ENCODE assay signal across 1 mouse cellular context in the genomic region with DNA sequence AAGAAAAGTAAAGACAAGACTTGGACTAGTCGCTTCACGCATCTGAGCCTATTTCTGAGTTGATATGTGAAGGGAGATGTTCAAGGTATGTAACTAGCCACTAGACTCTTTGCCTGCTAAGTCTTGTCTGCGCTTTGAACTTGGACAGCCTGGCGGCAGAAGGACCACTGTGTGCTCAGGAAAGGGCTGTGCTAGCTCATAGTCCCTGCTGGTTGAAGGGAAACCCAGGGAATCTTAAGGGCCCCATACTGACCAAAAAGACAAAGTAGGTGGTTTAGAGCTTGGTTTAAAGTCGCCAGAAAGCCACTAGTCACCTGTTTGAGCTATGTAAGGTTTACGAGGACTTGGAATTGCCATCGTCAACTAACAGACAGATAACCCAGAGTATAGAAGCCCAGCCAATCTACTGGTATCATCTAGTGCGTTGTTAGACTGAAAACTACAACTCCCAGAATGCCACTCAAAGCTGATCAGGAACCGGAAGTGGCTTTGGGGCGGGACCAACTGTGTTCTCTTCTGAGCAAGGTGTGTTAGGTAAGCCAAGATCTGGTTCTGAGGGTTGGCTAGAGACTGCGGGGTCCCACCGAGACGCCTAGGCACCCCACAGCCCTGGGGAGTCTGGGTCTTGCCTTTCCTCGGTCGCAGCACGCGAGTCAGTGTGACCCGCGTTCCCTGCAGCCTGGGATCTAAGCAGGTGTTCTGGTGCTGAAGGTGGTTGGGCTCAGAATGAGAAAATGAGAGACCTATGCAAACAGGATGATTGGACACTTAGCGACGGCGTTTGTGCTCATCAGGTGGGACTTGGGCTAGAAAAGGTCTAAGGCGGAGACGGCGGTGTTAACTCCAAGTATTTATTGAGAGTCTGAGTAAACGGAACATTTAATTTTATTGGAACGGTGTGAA.
A peak's percentile ranks its signal among the peaks of the same experiment; 100 is the strongest.
TF ChIP-seq lines count a peak whose summit lies in the region.

A gene (plus strand): TSS at position 466 of the 903 bp plus-strand sequence.

TF ChIP-seq in MEL, 35 proteins besides CTCF, POLR2A, EP300 and RAD21 (continued from another document):
- TF ChIP-seq TCF12 (IDR thresholded peaks at IDR 0.05; ENCODE audit: low read depth, low read length) (no peak), NRF1 (IDR thresholded peaks at IDR 0.05; ENCODE audit: insufficient read depth, low read depth, low read length, poor library complexity, severe bottlenecking) (no peak), E2F4 (IDR thresholded peaks at IDR 0.05; ENCODE audit: borderline replicate concordance, low read depth, low read length) (no peak), MYC (IDR thresholded peaks at IDR 0.05; ENCODE audit: low read depth, low read length) (peak; percentile 30; the same call in 1 of the 2 replicates), JUND (IDR thresholded peaks at IDR 0.05; ENCODE audit: low read depth, low read length) (no peak), CHD2 (IDR thresholded peaks at IDR 0.05; ENCODE audit: low read length) (no peak), USF2 (IDR thresholded peaks at IDR 0.05; ENCODE audit: borderline replicate concordance in 1 of 2, insufficient read depth in 1 of 2, low read depth in 1 of 2, low read length in 2 of 2) (no peak), BHLHE40 (IDR thresholded peaks at IDR 0.05; ENCODE audit: borderline replicate concordance, low read depth, low read length) (no peak), MXI1 (IDR thresholded peaks at IDR 0.05; ENCODE audit: low read depth, low read length) (0 out of 2 replicates have a peak, but pooled peaks have one; percentile 32), MEF2A (IDR thresholded peaks at IDR 0.05; ENCODE audit: extremely low read depth, insufficient replicate concordance, low read depth, low read length, poor library complexity, severe bottlenecking) (no peak)
